Mouse (Mus musculus): Measurements from ENCODE around the gene Hoxb5.

Hoxb5 gene

GRCm38 (mm10) chr11:96319071-96319902 lies 16.2 kb downstream of the Hoxb5 start:
- no peak for DNase-seq (ENCODE audit: low read depth)

GRCm38 (mm10) chr11:96319910-96320309 lies 16.8 kb downstream of the Hoxb5 start:
- no peak for DNase-seq (ENCODE audit: low read depth)

- no peak for DNase-seq (ENCODE audit: low read depth)
Observed at GRCm38 (mm10) chr11:96320688-96321087, 17.6 kb downstream of the Hoxb5 start.

- DNase-seq (ENCODE audit: low read depth), result no peak
Observed at GRCm38 (mm10) chr11:96321846-96322245, 18.7 kb downstream of the Hoxb5 start.

GRCm38 (mm10) chr11:96322738-96323137 lies 19.6 kb downstream of the Hoxb5 start:
- no peak for DNase-seq (ENCODE audit: low read depth)

- DNase-seq (ENCODE audit: low read depth), result no peak
Observed at GRCm38 (mm10) chr11:96323154-96323553, 20.0 kb downstream of the Hoxb5 start, which contains the start of gene Hoxb3. Hoxb3 (plus strand) TSS chr11:96323326.

GRCm38 (mm10) chr11:96324125-96324524 lies 21.0 kb downstream of the Hoxb5 start:
- no peak for DNase-seq (ENCODE audit: low read depth)

- DNase-seq (ENCODE audit: low read depth), result no peak
Observed at GRCm38 (mm10) chr11:96324965-96325364, 21.8 kb downstream of the Hoxb5 start.

- no peak for DNase-seq (ENCODE audit: low read depth)
Observed at GRCm38 (mm10) chr11:96325747-96326212, 22.6 kb downstream of the Hoxb5 start.

GRCm38 (mm10) chr11:96326705-96327104 lies 23.6 kb downstream of the Hoxb5 start:
- no peak for DNase-seq (ENCODE audit: low read depth)

GRCm38 (mm10) chr11:96327122-96327521 lies 24.0 kb downstream of the Hoxb5 start:
- DNase-seq (ENCODE audit: low read depth), result no peak

- no peak for DNase-seq (ENCODE audit: low read depth)
Observed at GRCm38 (mm10) chr11:96327750-96328149, 24.6 kb downstream of the Hoxb5 start.

- DNase-seq (ENCODE audit: low read depth), result no peak
Observed at GRCm38 (mm10) chr11:96328605-96329004, 25.5 kb downstream of the Hoxb5 start.

GRCm38 (mm10) chr11:96332105-96332504 lies 29.0 kb downstream of the Hoxb5 start:
- no peak for DNase-seq (ENCODE audit: low read depth)

- DNase-seq (ENCODE audit: low read depth), result no peak
Observed at GRCm38 (mm10) chr11:96332618-96333032, 29.5 kb downstream of the Hoxb5 start.

GRCm38 (mm10) chr11:96333241-96334001 lies 30.3 kb downstream of the Hoxb5 start:
- DNase-seq (ENCODE audit: low read depth), result no peak

GRCm38 (mm10) chr11:96334002-96334364 lies 30.8 kb downstream of the Hoxb5 start:
- no peak for DNase-seq (ENCODE audit: low read depth)

GRCm38 (mm10) chr11:96334998-96335397 lies 31.9 kb downstream of the Hoxb5 start:
- no peak for DNase-seq (ENCODE audit: low read depth)

GRCm38 (mm10) chr11:96336597-96336996 lies 33.5 kb downstream of the Hoxb5 start:
- no peak for DNase-seq (ENCODE audit: low read depth)

GRCm38 (mm10) chr11:96337026-96337425 lies 33.9 kb downstream of the Hoxb5 start:
- no peak for DNase-seq (ENCODE audit: low read depth)

- no peak for DNase-seq (ENCODE audit: low read depth)
Observed at GRCm38 (mm10) chr11:96338957-96339855, 36.1 kb downstream of the Hoxb5 start.
